18 mouse cellular contexts compared by ENCODE assay signal in the genomic region with DNA sequence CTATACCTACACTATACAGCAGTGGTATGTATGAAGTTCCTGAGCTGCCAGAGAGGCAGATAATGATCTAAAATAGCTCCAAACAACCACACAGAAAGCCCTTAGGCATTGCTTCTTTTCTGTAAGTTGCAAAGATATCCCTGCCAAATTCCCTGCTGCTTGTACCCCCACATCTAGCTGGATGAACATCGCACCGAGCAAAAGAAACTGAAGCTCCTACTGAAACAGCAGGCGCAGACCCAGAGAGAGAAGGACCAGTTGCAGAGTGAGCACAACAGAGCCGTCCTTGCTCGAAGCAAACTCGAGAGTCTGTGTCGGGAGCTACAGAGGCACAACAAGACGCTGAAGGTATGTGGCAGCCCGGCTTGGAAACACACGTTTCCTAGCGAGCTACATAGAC.
"Had no signal": no experiment of that assay in that cellular context is flagged by ENCODE, and none has a peak within 500 bp of the region (broad histone marks: within the 10 kb centered on the region; RNA-seq: fewer than 3 reads in every experiment).

No protein-coding gene starts in this region.

- H3K4me3 ChIP-seq: lung, embryonic 15.5 days; megakaryocyte, embryonic 14.5 days; midbrain, embryonic 13.5 days; midbrain, embryonic 15.5 days; neural tube, embryonic 12.5 days; stomach, embryonic 15.5 days had no signal

- H3K9me3 ChIP-seq: lung, embryonic 15.5 days; megakaryocyte, embryonic 14.5 days; midbrain, embryonic 15.5 days; stomach, embryonic 15.5 days had no signal

- H3K4me2 ChIP-seq: lung, embryonic 15.5 days; midbrain, embryonic 11.5 days; midbrain, embryonic 13.5 days; midbrain, embryonic 15.5 days; neural tube, embryonic 12.5 days; stomach, embryonic 15.5 days had no signal

- H3K9ac ChIP-seq: liver, postnatal 0 days; lung, embryonic 15.5 days; midbrain, embryonic 13.5 days; midbrain, embryonic 15.5 days; neural tube, embryonic 12.5 days; stomach, embryonic 15.5 days had no signal

- H3K36me3 ChIP-seq: lung, embryonic 15.5 days; midbrain, embryonic 15.5 days; stomach, embryonic 15.5 days had no signal

- H3K27me3 ChIP-seq: lung, embryonic 15.5 days; megakaryocyte, embryonic 14.5 days; midbrain, embryonic 13.5 days; midbrain, embryonic 15.5 days; neural tube, embryonic 12.5 days; stomach, embryonic 15.5 days had no signal

- H3K4me1 ChIP-seq: lung, embryonic 15.5 days; megakaryocyte, embryonic 14.5 days; midbrain, embryonic 13.5 days; midbrain, embryonic 15.5 days; neural tube, embryonic 12.5 days; stomach, embryonic 15.5 days had no signal

- ATAC-seq: liver, postnatal 0 days; lung, postnatal 0 days; midbrain, embryonic 13.5 days; midbrain, embryonic 15.5 days had no signal

- H3K27ac ChIP-seq: lung, embryonic 15.5 days; macrophage; midbrain, embryonic 13.5 days; midbrain, embryonic 15.5 days; neural tube, embryonic 12.5 days; stomach, embryonic 15.5 days; stomach, postnatal 0 days had no signal

- DNase-seq: liver, postnatal 0 days; lung, adult 2 months; lung, postnatal 14 days; lung, postnatal 36 days; right cerebral cortex, postnatal 25 days; thymus, adult 18-20 months; thymus, postnatal 14 days; thymus, postnatal 36 days had no signal
